Mouse (Mus musculus): ENCODE results near the gene Nudt16l1.

GRCm38 (mm10) chr16:4903491-4904102, 35.0 kb upstream of the Nudt16l1 start:
- TF ChIP-seq CTCF (IDR thresholded peaks at IDR 0.05; ENCODE audit: borderline replicate concordance, control insufficient read depth, extremely low read depth, insufficient read depth, low read length, poor library complexity), result no peak
- TF ChIP-seq POLR2A (IDR thresholded peaks at IDR 0.05; ENCODE audit: control insufficient read depth, extremely low read depth, insufficient read depth, low read length, poor library complexity), result no peak
